Mouse (Mus musculus): ENCODE results near the gene Prss44.

GRCm38 (mm10) chr9:110803294-110803693 is 10.5 kb upstream of the Prss44 start:
- no peak for TF ChIP-seq CTCF (IDR thresholded peaks at IDR 0.05)
- no peak for TF ChIP-seq EP300 (IDR thresholded peaks at IDR 0.05)

Data from lung, postnatal 0 days (tissue).